Mouse (Mus musculus) MEL (cell line): ENCODE data around the gene Tmod1. TPM values are rescaled to one million over a fixed set of nuclear protein-coding genes. Genes with fewer than 3 reads are reported as not detected.

Experiments
- DNase-seq: peaks from one replicate; pipeline ENCODE4 v3.0.0; 2011; ENCODE audit warnings: low read depth, low spot score
- H3K27ac ChIP-seq: 2 replicates; pipeline ENCODE4 v1.5.1; 2012; ENCODE audit warnings: low read depth, mild to moderate bottlenecking, control low read depth, low read length, moderate library complexity; ENCODE audit not compliant: control insufficient read depth
- H3K27me3 ChIP-seq, 2 experiments: fragments of 150-350 bp in 1 of 2; sonication (generic) in 1 of 2; 2 replicates each; pipeline ENCODE4 v1.6.1; 2012; ENCODE audit warnings: low read length in 2 of 2, mild to moderate bottlenecking in 2 of 2, improper control_type of control experiment in 1 of 2, moderate library complexity in 1 of 2; ENCODE audit not compliant: insufficient read depth in 2 of 2, control insufficient read depth in 1 of 2
- H3K36me3 ChIP-seq, 2 experiments: 2 replicates each; pipeline ENCODE4 v1.6.1; 2012 to 2014; ENCODE audit warnings: low read length in 2 of 2, improper control_type of control experiment in 1 of 2, inconsistent platforms in 1 of 2, mild to moderate bottlenecking in 1 of 2; ENCODE audit not compliant: insufficient read depth in 2 of 2, control insufficient read depth in 1 of 2
- H3K4me1 ChIP-seq, 2 experiments: fragments of 150-350 bp in 1 of 2; sonication (generic) in 1 of 2; 2 replicates each; pipeline ENCODE4 v1.6.1; 2012; ENCODE audit warnings: low read length in 2 of 2, improper control_type of control experiment in 1 of 2, mild to moderate bottlenecking in 1 of 2; ENCODE audit not compliant: insufficient read depth in 2 of 2, control insufficient read depth in 1 of 2
- H3K4me3 ChIP-seq, 2 experiments: fragments of 150-350 bp in 1 of 2; sonication (generic) in 1 of 2; 2 replicates each; pipeline ENCODE4 v1.5.1; 2012; ENCODE audit warnings: low read depth in 2 of 2, low read length in 2 of 2, mild to moderate bottlenecking in 2 of 2, moderate library complexity in 2 of 2, control low read depth in 1 of 2, improper control_type of control experiment in 1 of 2; ENCODE audit not compliant: control insufficient read depth in 1 of 2, insufficient read depth in 1 of 2
- H3K79me2 ChIP-seq: 2 replicates; pipeline ENCODE4 v1.6.1; 2012; ENCODE audit warnings: mild to moderate bottlenecking, low read length, moderate library complexity; ENCODE audit not compliant: control insufficient read depth, poor library complexity, insufficient read depth
- H3K9ac ChIP-seq: 2 replicates; pipeline ENCODE4 v1.6.1; 2012; ENCODE audit warnings: low read depth, mild to moderate bottlenecking, control low read depth, low read length, moderate library complexity; ENCODE audit not compliant: control insufficient read depth, poor library complexity, severe bottlenecking
- H3K9me3 ChIP-seq: fragments of 150-350 bp; sonication (generic); replicated peaks from 2 replicates; pipeline ENCODE4 v1.6.1; 2012; ENCODE audit warnings: mild to moderate bottlenecking, low read length, improper control_type of control experiment, moderate library complexity; ENCODE audit not compliant: insufficient read depth
- CHD1 ChIP-seq: IDR thresholded peaks from 2 replicates; pipeline ENCODE4 v1.6.1; 2012; ENCODE audit warnings: low read depth, mild to moderate bottlenecking, inconsistent platforms, low read length, improper control_type of control experiment
- CHD2 ChIP-seq: IDR thresholded peaks from 2 replicates; pipeline ENCODE4 v1.6.1; 2011; ENCODE audit warnings: low read length, improper control_type of control experiment
- CTCF ChIP-seq, 3 experiments: IDR thresholded peaks in 2 of 3; conservative IDR thresholded peaks in 1 of 3; 2 replicates each; pipeline ENCODE4 v1.5.1; 2011 to 2012; ENCODE audit warnings: low read length in 3 of 3, low read depth in 2 of 3, mild to moderate bottlenecking in 2 of 3, improper control_type of control experiment in 1 of 3, inconsistent platforms in 1 of 3, mixed read lengths in 1 of 3, moderate library complexity in 1 of 3; ENCODE audit not compliant: control insufficient read depth in 1 of 3, insufficient read depth in 1 of 3, poor library complexity in 1 of 3, severe bottlenecking in 1 of 3
- E2F4 ChIP-seq: IDR thresholded peaks from 2 replicates; pipeline ENCODE4 v1.6.1; 2011; ENCODE audit warnings: low read depth, low read length, improper control_type of control experiment, borderline replicate concordance
- EP300 ChIP-seq, 2 experiments: IDR thresholded peaks; 2 replicates each; pipeline ENCODE4 v1.6.1; 2011; ENCODE audit warnings: improper control_type of control experiment in 2 of 2, low read length in 2 of 2, low read depth in 1 of 2, mild to moderate bottlenecking in 1 of 2
- HCFC1 ChIP-seq: IDR thresholded peaks from 2 replicates; pipeline ENCODE4 v1.6.1; 2012; ENCODE audit warnings: low read depth, mild to moderate bottlenecking, inconsistent platforms, low read length, improper control_type of control experiment, moderate library complexity
- JUND ChIP-seq: IDR thresholded peaks from 2 replicates; pipeline ENCODE4 v1.6.1; 2011; ENCODE audit warnings: low read depth, mild to moderate bottlenecking, improper control_type of control experiment, low read length
- MAFK ChIP-seq: IDR thresholded peaks from 2 replicates; pipeline ENCODE4 v1.6.1; 2011; ENCODE audit warnings: low read depth, mild to moderate bottlenecking, low read length, improper control_type of control experiment, borderline replicate concordance
- MAX ChIP-seq: IDR thresholded peaks from 2 replicates; pipeline ENCODE4 v1.6.1; 2011; ENCODE audit warnings: low read length, improper control_type of control experiment
- MAZ ChIP-seq: IDR thresholded peaks from 2 replicates; pipeline ENCODE4 v1.6.1; 2012; ENCODE audit warnings: low read depth, mild to moderate bottlenecking, inconsistent platforms, low read length, improper control_type of control experiment
- MEF2A ChIP-seq: IDR thresholded peaks from 2 replicates; pipeline ENCODE4 v1.6.1; 2014; ENCODE audit warnings: low read depth, mild to moderate bottlenecking, inconsistent platforms, low read length, improper control_type of control experiment; ENCODE audit not compliant: poor library complexity, insufficient replicate concordance, severe bottlenecking; ENCODE audit errors: extremely low read depth
- MXI1 ChIP-seq: IDR thresholded peaks from 2 replicates; pipeline ENCODE4 v1.6.1; 2011; ENCODE audit warnings: mild to moderate bottlenecking, low read depth, low read length, improper control_type of control experiment
- MYB ChIP-seq: IDR thresholded peaks from 2 replicates; pipeline ENCODE4 v1.6.1; 2011; ENCODE audit warnings: mild to moderate bottlenecking, low read depth, low read length, improper control_type of control experiment
- MYC ChIP-seq: IDR thresholded peaks from 2 replicates; pipeline ENCODE4 v1.6.1; 2011; ENCODE audit warnings: low read depth, mild to moderate bottlenecking, low read length, improper control_type of control experiment, moderate library complexity
- NELFE ChIP-seq: IDR thresholded peaks from 2 replicates; pipeline ENCODE4 v1.6.1; 2011; ENCODE audit warnings: low read depth, low read length, improper control_type of control experiment
- POLR2A ChIP-seq, 2 experiments: IDR thresholded peaks; 2 replicates each; pipeline ENCODE4 v1.6.1; 2011 to 2012; ENCODE audit warnings: low read length in 2 of 2, mild to moderate bottlenecking in 2 of 2, control low read depth in 1 of 2, improper control_type of control experiment in 1 of 2, low read depth in 1 of 2, moderate library complexity in 1 of 2; ENCODE audit not compliant: control insufficient read depth in 1 of 2, insufficient read depth in 1 of 2, poor library complexity in 1 of 2
- POLR2AphosphoS5 ChIP-seq: IDR thresholded peaks from 2 replicates; pipeline ENCODE4 v1.6.1; 2012; ENCODE audit warnings: low read depth, borderline replicate concordance, mild to moderate bottlenecking, inconsistent platforms, low read length, moderate library complexity, mixed read lengths
- TCF12 ChIP-seq: IDR thresholded peaks from 2 replicates; pipeline ENCODE4 v1.6.1; 2014; ENCODE audit warnings: low read depth, mild to moderate bottlenecking, inconsistent platforms, low read length, improper control_type of control experiment, moderate library complexity
- USF1 ChIP-seq: IDR thresholded peaks from 2 replicates; pipeline ENCODE4 v1.6.1; 2014; ENCODE audit warnings: low read depth, mild to moderate bottlenecking, inconsistent platforms, low read length, improper control_type of control experiment, moderate library complexity
- ZC3H11A ChIP-seq: IDR thresholded peaks from 2 replicates; pipeline ENCODE4 v1.6.1; 2012; ENCODE audit warnings: low read depth, mild to moderate bottlenecking, inconsistent platforms, low read length, improper control_type of control experiment
- ZMIZ1 ChIP-seq: IDR thresholded peaks from 2 replicates; pipeline ENCODE4 v1.6.1; 2012; ENCODE audit warnings: low read depth, mild to moderate bottlenecking, inconsistent platforms, low read length, improper control_type of control experiment, moderate library complexity
- polyA plus RNA-seq, 2 experiments: library from polyadenylated mRNA; stranded (reverse) in 1 of 2; unstranded in 1 of 2; fragments of >175 nt in 1 of 2; fragments of >200 nt in 1 of 2; gene quantifications; 2 replicates each; pipeline versions ENCODE4 v1.2.1 to v1.2.4; 2012; ENCODE audit warnings: low replicate concordance in 2 of 2, low read depth in 1 of 2; ENCODE audit not compliant: insufficient read length in 2 of 2, insufficient read depth in 1 of 2, missing spikeins in 1 of 2
- total RNA-seq: library from RNA; depleted of rRNA; stranded (reverse); fragments of 300-350 nt; gene quantifications from 2 replicates; pipeline ENCODE4 v1.2.3, GENCODE M21; 2012

Gene Tmod1
- total and polyA plus RNA-seq, 3 experiments: 2.3 to 8.1 TPM; not detected in 1

- Histone ChIP-seq H3K27me3 (no peaks in the 10 kb centered on the region), H3K4me3 (no peak overlapping the region), H3K36me3 (no peaks in the 10 kb centered on the region; a peak in 1 of 4 replicates), H3K79me2 (no peaks in the 10 kb centered on the region), H3K9ac (no peak overlapping the region), H3K4me1 (no peaks in the 10 kb centered on the region; a peak in 1 of 4 replicates), H3K9me3 (no peaks in the 10 kb centered on the region), H3K27ac (no peak overlapping the region)
- TF ChIP-seq MAX (no peak), MEF2A (no peak), ZC3H11A (no peak), CHD1 (no peak), TCF12 (no peak), E2F4 (no peak), JUND (no peak), EP300 (IDR thresholded peaks at IDR 0.05; ENCODE audit: low read depth in 1 of 2, low read length in 2 of 2) (no peak), NELFE (no peak), POLR2A (IDR thresholded peaks at IDR 0.05; ENCODE audit: control insufficient read depth in 1 of 2, insufficient read depth in 1 of 2, low read depth in 1 of 2, low read length in 2 of 2, poor library complexity in 1 of 2) (no peak), HCFC1 (no peak), MYC (no peak), CTCF (IDR thresholded peaks at IDR 0.05 in 2 of 3, conservative IDR thresholded peaks at IDR 0.05 in 1 of 3; ENCODE audit: control insufficient read depth in 1 of 3, insufficient read depth in 1 of 3, low read depth in 2 of 3, low read length in 3 of 3, poor library complexity in 1 of 3, severe bottlenecking in 1 of 3) (no peak), MYB (no peak), POLR2AphosphoS5 (no peak), MAFK (no peak), MXI1 (no peak), ZMIZ1 (no peak)
- no peak for DNase-seq
Observed at GRCm38 (mm10) chr4:46047971-46048370, 9.2 kb downstream of the Tmod1 start.

- H3K36me3 ChIP-seq: no peaks in the 10 kb centered on the region
- TF ChIP-seq CHD2 (no peak), MAZ (no peak), CTCF (IDR thresholded peaks at IDR 0.05 in 2 of 3, conservative IDR thresholded peaks at IDR 0.05 in 1 of 3; ENCODE audit: control insufficient read depth in 1 of 3, insufficient read depth in 1 of 3, low read depth in 2 of 3, low read length in 3 of 3, poor library complexity in 1 of 3, severe bottlenecking in 1 of 3) (no peak), USF1 (no peak)
Observed at GRCm38 (mm10) chr4:46048418-46048817, 9.7 kb downstream of the Tmod1 start.

More at GRCm38 (mm10) chr4:46048418-46048817, 9.7 kb downstream of the Tmod1 start:
- Histone ChIP-seq H3K27ac (no peak overlapping the region), H3K27me3 (no peaks in the 10 kb centered on the region), H3K9ac (no peak overlapping the region), H3K9me3 (no peaks in the 10 kb centered on the region), H3K79me2 (no peaks in the 10 kb centered on the region), H3K4me3 (no peak overlapping the region), H3K4me1 (no peaks in the 10 kb centered on the region)
- no peak for DNase-seq
